Mouse (Mus musculus): ENCODE results near the gene Itln1.

GRCm38 (mm10) chr1:171552230-171552629, 17.1 kb upstream of the Itln1 start:
- TF ChIP-seq POLR2A (IDR thresholded peaks at IDR 0.05; ENCODE audit: low read depth, low read length) = no peak
- TF ChIP-seq CTCF (conservative IDR thresholded peaks at IDR 0.05; ENCODE audit: insufficient read depth, insufficient read length, low read depth, low read length) = no peak
